Mouse (Mus musculus) spleen, adult 2 months (tissue): ENCODE measurements around the gene Dus4l.

Experiments
- CTCF ChIP-seq: fragments of 200-500 bp; IDR thresholded peaks from 2 replicates; pipeline ENCODE4 v1.5.1; 2011; ENCODE audit warnings: mild to moderate bottlenecking, inconsistent platforms; ENCODE audit not compliant: insufficient read depth, insufficient read length, insufficient replicate concordance; ENCODE audit errors: extremely low read depth
- POLR2A ChIP-seq: fragments of 200-500 bp; IDR thresholded peaks from 2 replicates; pipeline ENCODE4 v1.6.1; 2011; ENCODE audit warnings: low read depth, low read length, inconsistent platforms

GRCm38 (mm10) chr12:31592011-31592410, 62.6 kb downstream of the Dus4l start:
- no peak for TF ChIP-seq CTCF
- no peak for TF ChIP-seq POLR2A
